Mouse (Mus musculus) forebrain, embryonic 16.5 days (tissue): ENCODE data around the gene Retreg2. TPM values are rescaled to one million over a fixed set of nuclear protein-coding genes. Genes with fewer than 3 reads are reported as not detected.

Experiments
- ATAC-seq: fragments of 200-750 bp; cut with Nextera tagmentation; 2 replicates; pipeline ENCODE4 v1.8.0; 2017; ENCODE audit warnings: mild to moderate bottlenecking, moderate library complexity
- H3K27ac ChIP-seq: fragments of 300-500 bp; sonication (generic); 2 replicates; pipeline ENCODE4 v1.5.1; 2014; ENCODE audit warnings: low read length, control low read depth
- H3K27me3 ChIP-seq: fragments of 300-500 bp; sonication (generic); replicated peaks from 2 replicates; pipeline ENCODE4 v1.6.1; 2014; ENCODE audit warnings: low read length; ENCODE audit not compliant: control insufficient read depth, insufficient read depth
- H3K36me3 ChIP-seq: fragments of 300-500 bp; sonication (generic); 2 replicates; pipeline ENCODE4 v1.6.1; 2014; ENCODE audit not compliant: control insufficient read depth, insufficient read depth
- H3K4me1 ChIP-seq: fragments of 300-500 bp; sonication (generic); replicated peaks from 2 replicates; pipeline ENCODE4 v1.6.1; 2014; ENCODE audit warnings: low read length; ENCODE audit not compliant: control insufficient read depth, insufficient read depth
- H3K4me2 ChIP-seq: fragments of 300-500 bp; sonication (generic); 2 replicates; pipeline ENCODE4 v1.6.1; 2014; ENCODE audit warnings: mild to moderate bottlenecking, low read length, control low read depth
- H3K4me3 ChIP-seq: fragments of 300-500 bp; sonication (generic); replicated peaks from 2 replicates; pipeline ENCODE4 v1.5.1; 2014; ENCODE audit warnings: mild to moderate bottlenecking, low read length, control low read depth
- H3K9ac ChIP-seq: fragments of 300-500 bp; sonication (generic); replicated peaks from 2 replicates; pipeline ENCODE4 v1.6.1; 2014; ENCODE audit warnings: low read depth, low read length, control low read depth
- H3K9me3 ChIP-seq: fragments of 300-500 bp; sonication (generic); 2 replicates; pipeline ENCODE4 v1.6.1; 2016; ENCODE audit warnings: low read length; ENCODE audit not compliant: control insufficient read depth
- WGBS: fragments of 180-500 bp; shearing (Covaris S2); extraction: QIAGEN DNeasy Blood & Tissue Kit; methylation state at CpG from one replicate; pipeline ENCODE4 v1.1.7; 2014; 5-methylcytosine and 5-hydroxymethylcytosine counted together
- polyA plus RNA-seq: library from polyadenylated mRNA; unstranded; fragments of >200 nt; fragmentation: Nextera tagmentation; extraction: Ambion mirVana; gene quantifications from 2 replicates; pipeline ENCODE4 v1.2.1, GENCODE M21; 2015

The Retreg2 gene
- polyA plus RNA-seq, 1 experiment from 2014 or later = 102 TPM

DNA sequence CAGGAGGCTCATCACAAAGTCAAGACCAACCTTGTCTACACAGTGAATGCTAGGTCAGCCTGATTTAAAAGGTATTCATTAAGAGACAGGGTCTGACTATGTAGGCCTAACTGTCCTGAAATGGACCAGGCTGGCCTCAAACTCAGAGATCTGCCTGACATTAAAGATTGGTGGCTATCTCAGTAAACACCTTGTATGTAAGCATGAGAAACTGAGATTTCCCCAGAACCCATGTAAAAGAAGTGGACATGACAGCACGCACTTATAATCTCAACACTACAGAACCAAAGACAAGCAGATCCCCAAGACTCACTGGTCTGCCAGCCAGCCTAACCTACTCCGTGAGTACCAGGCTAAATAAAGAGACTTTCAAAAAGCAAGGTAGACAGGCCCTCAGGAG, 4.1 kb upstream of the Retreg2 start:
- Histone ChIP-seq H3K4me2 (no peak overlapping the region), H3K27ac (no peak overlapping the region), H3K9ac (no peak overlapping the region), H3K4me3 (no peak overlapping the region), H3K36me3 (peaks cover 13% of the 10 kb centered on the region; the same call in 1 of the 2 replicates), H3K27me3 (no peaks in the 10 kb centered on the region), H3K9me3 (no peaks in the 10 kb centered on the region), H3K4me1 (peaks cover 13% of the 10 kb centered on the region)
- ATAC-seq = no peak
- WGBS = 93% methylated on average over 2 of the region's 2 CpGs

DNA sequence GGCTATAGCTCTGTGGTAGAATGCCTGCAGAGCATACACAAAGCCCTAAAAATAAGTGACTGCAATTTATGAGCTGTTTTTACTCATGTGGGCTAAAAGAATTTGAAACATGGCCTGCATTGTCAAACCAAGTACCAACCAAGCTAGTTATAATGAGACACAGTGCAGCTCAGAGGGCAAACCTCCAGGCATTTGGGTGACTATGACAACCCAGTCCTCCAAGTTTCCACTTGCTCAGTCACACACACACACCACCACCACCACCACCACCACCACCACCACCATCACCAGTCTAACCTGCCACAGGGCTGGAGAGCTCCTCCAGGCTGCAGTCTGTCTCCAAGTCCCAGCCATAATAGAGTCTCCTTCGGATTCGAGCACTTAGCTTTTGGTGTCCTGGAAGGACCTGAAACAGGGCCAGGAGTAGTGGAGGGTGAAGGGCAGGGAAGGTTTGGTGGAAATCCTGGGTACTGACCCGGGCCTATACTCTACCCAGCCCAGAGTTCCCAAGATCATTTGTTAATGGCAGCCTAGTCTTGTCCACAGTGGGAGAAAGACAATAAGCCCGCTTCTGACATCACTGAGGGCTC, 1.9 kb upstream of the Retreg2 start:
- H3K36me3 ChIP-seq = peaks cover 18% of the 10 kb centered on the region
- no peak for ATAC-seq
- H3K27ac ChIP-seq = no peak overlapping the region
- H3K4me1 ChIP-seq = peaks cover 23% of the 10 kb centered on the region
- H3K4me3 ChIP-seq = peak overlapping the region; percentile 92
- WGBS = 62% methylated on average over 4 of the region's 4 CpGs
- H3K9ac ChIP-seq = peak overlapping the region; percentile 96
- no peaks in the 10 kb centered on the region for H3K9me3 ChIP-seq
- no peaks in the 10 kb centered on the region for H3K27me3 ChIP-seq
- H3K4me2 ChIP-seq = peak overlapping the region; percentile 89

DNA sequence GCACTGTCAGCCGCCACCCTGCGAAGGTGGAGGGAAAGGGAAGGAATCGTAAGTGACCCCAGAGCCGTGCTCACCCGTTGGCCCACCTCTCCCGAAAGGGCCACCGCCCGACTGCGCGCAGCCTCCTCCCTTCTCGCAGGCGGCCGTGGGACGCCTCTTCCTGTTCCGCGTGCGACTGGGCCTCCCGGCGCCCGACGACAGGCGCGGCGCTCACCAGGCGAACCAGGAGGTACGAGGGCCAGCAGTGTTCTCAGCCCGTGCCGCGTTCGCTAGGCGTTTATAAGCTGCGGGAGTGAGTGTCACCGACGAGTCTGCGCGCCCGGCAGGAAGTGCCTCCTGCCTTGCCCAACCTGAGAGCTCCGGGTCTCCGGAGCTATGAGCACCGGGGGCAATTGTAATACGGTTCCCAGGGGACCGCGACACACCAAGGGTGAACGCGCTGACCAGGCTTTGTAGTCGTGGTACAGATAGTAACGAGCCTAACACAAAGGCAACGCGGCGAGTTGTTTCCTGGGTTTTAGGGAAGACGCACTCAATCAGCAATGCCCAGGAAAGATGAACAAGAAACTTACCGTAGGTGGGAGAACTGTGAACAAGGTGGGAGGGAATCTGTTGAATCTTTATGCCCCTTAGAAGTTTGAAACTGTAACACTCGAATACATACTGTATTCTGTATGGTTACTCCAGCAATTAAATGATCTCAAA, 940 bp upstream of the Retreg2 start:
- H3K4me2 ChIP-seq = peak overlapping the region; percentile 89
- peak overlapping the region; percentile 92 for H3K4me3 ChIP-seq
- H3K27ac ChIP-seq = peak overlapping the region; percentile 19
- H3K36me3 ChIP-seq = peaks cover 14% of the 10 kb centered on the region
- peak overlapping the region; percentile 96 for H3K9ac ChIP-seq
- peaks cover 23% of the 10 kb centered on the region for H3K4me1 ChIP-seq
- WGBS = under 1% methylated on average over 52 of the region's 53 CpGs
- H3K27me3 ChIP-seq = no peaks in the 10 kb centered on the region
- peak; percentile 12; the same call in 1 of the 2 replicates for ATAC-seq
- no peaks in the 10 kb centered on the region for H3K9me3 ChIP-seq

DNA sequence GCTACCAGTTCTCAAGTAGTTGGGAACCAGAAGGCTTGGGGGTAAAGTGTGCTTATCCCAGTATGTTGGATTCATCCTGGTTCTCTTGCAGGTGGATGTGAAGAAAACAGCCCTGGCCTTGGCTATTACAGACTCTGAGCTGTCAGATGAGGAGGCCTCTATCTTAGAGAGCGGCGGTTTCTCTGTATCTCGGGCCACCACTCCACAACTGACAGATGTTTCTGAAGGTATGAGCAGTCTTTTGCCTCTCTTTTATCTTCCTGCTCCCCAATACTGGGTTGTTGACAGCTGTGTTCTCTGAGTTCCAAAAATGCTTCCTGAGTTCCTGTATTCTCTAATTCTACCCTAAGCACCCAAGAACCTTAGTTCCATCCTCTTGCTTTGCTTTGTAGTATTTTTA, 3.0 kb downstream of the Retreg2 start:
- no peaks in the 10 kb centered on the region for H3K9me3 ChIP-seq
- no peak overlapping the region for H3K4me3 ChIP-seq
- no peak overlapping the region for H3K4me2 ChIP-seq
- H3K4me1 ChIP-seq = peaks cover 16% of the 10 kb centered on the region
- no peaks in the 10 kb centered on the region for H3K27me3 ChIP-seq
- H3K9ac ChIP-seq = no peak overlapping the region
- ATAC-seq = no peak
- WGBS = 87% methylated on average over 3 of the region's 3 CpGs
- no peak overlapping the region for H3K27ac ChIP-seq
- H3K36me3 ChIP-seq = peaks cover 27% of the 10 kb centered on the region

DNA sequence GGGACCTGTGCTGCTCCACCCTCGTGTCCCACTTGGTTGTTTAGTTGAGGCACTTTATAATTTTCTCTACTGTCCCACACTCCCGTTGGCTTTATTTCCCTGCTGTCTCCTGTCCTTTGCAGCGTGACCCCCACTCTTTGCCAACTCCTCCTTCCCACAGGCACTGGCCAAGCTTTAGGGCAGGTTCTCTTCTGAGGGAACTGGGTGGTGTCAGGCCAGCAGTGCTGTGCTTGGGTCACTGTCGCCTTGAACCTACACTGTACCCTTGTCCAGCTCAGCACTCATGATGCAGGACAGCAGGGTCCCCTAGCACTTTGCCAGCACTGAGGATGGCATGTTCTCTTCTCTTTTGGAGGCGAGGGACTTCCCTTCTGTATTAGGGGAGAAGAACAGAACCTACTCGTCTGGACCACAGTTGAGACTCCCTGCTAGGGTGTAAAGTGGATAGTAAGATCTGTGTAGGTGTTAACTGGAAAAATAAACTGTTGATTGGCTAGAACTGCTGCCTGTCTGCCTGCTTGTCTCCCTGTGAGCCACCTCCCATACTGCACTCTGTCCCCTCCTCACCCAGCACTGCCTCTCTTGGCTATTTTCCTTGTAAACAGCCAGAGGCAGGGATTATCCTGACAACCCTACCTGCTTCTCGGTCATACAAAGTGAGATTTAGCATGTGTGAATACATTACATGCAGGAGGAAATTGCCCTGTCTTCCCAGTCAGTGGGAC, 5.0 kb downstream of the Retreg2 start:
- WGBS = 86% methylated on average over 7 of the region's 7 CpGs
- no peak for ATAC-seq
- peaks cover 27% of the 10 kb centered on the region for H3K36me3 ChIP-seq

DNA sequence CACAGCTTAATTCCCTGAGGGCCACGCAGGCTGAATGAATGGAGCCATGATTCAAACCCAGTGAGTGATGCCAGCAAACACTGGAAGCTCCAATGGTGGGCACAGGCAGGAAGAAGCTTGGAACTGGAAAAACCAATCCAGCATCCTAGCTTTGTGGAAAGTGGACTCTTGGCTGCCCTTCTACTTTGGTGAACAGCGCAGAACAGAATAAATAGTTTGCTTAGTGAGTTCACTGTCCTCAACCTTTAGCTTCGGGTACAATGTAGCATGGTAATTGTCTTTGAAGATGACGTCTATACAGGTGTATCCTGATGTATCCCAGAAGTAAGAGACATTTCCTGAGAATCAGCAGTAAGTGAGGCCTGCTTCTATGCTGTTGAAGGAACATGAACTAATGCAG, 6.1 kb downstream of the Retreg2 start:
- Histone ChIP-seq H3K4me2 (no peak overlapping the region), H3K4me3 (no peak overlapping the region), H3K27me3 (no peaks in the 10 kb centered on the region), H3K36me3 (peaks cover 27% of the 10 kb centered on the region), H3K9me3 (no peaks in the 10 kb centered on the region), H3K27ac (no peak overlapping the region), H3K9ac (no peak overlapping the region), H3K4me1 (peaks cover 8% of the 10 kb centered on the region)
- ATAC-seq = no peak
- WGBS = 91% methylated on average over 4 of the region's 4 CpGs

More for the DNA sequence above, 5.0 kb downstream of the Retreg2 start:
- Histone ChIP-seq H3K9ac (no peak overlapping the region), H3K27me3 (no peaks in the 10 kb centered on the region), H3K4me1 (peaks cover 10% of the 10 kb centered on the region), H3K27ac (no peak overlapping the region), H3K4me3 (no peak overlapping the region), H3K4me2 (no peak overlapping the region), H3K9me3 (no peaks in the 10 kb centered on the region)

DNA sequence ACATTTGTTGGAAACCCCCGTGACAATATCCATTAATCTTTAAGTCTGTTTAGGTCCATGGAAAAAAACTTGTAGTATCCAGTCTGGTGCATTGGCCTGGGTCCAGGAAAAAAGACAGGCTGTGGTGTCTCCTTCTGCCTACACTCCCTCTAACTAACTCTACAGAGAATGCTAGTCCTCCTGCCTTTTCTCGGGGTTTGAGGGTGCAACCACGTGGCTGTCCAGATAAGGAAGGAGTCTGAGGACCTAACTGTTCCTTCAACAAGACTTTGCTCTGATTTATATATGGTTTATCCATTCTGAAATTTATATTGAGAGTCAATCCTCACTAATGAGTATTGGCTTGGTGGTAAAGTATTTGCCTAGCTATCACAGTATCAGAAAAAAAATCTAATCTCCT, 13.3 kb downstream of the Retreg2 start:
- no peak overlapping the region for H3K4me2 ChIP-seq
- H3K4me3 ChIP-seq = no peak overlapping the region
- no peaks in the 10 kb centered on the region for H3K36me3 ChIP-seq
- H3K4me1 ChIP-seq = no peaks in the 10 kb centered on the region
- no peak overlapping the region for H3K27ac ChIP-seq
- ATAC-seq = no peak
- no peaks in the 10 kb centered on the region for H3K27me3 ChIP-seq
- H3K9ac ChIP-seq = no peak overlapping the region
- no peaks in the 10 kb centered on the region for H3K9me3 ChIP-seq
- 66% methylated on average over 3 of the region's 3 CpGs for WGBS

DNA sequence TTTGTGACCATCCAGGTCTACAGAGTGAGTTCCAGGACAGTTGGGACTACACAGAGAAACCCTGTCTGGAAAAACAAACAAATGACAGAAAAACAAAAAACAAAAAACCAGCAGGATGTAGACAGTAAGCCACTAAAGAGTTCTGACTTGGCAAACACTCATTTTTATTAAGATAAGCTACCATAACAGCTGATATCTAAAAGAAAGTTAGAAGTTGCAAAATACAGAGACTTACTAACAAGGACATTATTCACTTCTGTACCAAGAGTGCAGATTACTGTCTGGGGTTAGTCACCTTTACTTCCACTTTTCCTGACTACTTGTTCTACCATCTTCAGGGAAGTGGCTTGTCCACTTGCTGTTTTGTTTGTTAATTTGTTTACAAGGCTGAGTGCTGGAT, 16.4 kb downstream of the Retreg2 start:
- Histone ChIP-seq H3K4me1 (no peaks in the 10 kb centered on the region), H3K9ac (no peak overlapping the region), H3K4me3 (no peak overlapping the region), H3K27me3 (no peaks in the 10 kb centered on the region), H3K9me3 (no peaks in the 10 kb centered on the region), H3K4me2 (no peak overlapping the region), H3K27ac (no peak overlapping the region), H3K36me3 (no peaks in the 10 kb centered on the region)
- no peak for ATAC-seq

DNA sequence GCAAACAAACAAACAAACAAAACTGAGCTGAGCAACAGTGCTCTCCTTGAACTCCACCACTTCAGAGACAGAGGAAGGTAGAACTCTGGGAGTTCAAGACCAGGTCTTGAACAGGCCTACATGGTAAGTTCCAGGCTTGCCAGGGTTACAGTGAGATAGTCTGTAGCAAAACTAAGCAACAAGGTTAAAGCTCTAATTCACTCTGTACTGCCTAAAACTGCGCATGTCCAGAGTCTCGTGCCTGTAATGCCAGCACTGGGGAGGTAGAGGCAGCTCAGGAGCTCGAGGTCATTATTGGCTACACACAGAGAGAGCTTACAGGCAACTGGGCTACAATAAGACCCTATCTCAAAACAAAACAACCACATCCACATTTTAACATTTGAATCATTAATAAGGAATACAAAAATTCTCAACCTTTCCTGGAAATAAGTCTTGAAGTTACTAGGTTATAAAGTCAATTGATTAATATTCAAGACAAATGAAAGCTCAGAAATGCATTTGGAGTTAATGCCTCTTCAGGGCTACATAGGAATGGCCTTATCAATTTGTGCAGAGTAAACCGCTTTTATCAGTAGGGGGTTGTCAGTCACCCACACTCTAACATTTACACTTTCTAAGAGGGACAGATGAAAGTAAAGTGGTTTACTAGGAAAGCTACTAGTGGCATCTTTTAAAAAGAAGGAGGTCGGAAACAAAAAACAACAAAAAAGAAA, 17.1 kb downstream of the Retreg2 start:
- WGBS = 68% methylated on average over 5 of the region's 5 CpGs
- Histone ChIP-seq H3K4me1 (no peaks in the 10 kb centered on the region), H3K27me3 (no peaks in the 10 kb centered on the region), H3K36me3 (no peaks in the 10 kb centered on the region), H3K4me2 (no peak overlapping the region), H3K9me3 (no peaks in the 10 kb centered on the region), H3K4me3 (no peak overlapping the region), H3K9ac (no peak overlapping the region), H3K27ac (no peak overlapping the region)
- no peak for ATAC-seq
